Mouse (Mus musculus) CH12.LX (cell line): ENCODE results near the gene Ces2h. TPM values are rescaled to one million over a fixed set of nuclear protein-coding genes. Genes with fewer than 3 reads are reported as not detected.

Source experiments
- DNase-seq: peaks from one replicate; pipeline ENCODE4 v3.0.0-alpha.2; 2013; ENCODE audit errors: extremely low read depth
- H3K27ac ChIP-seq: 2 replicates; pipeline ENCODE4 v1.5.1; 2012; ENCODE audit warnings: low read depth, mild to moderate bottlenecking, control low read depth, moderate library complexity; ENCODE audit not compliant: insufficient read depth
- H3K27me3 ChIP-seq: replicated peaks from 2 replicates; pipeline ENCODE3; 2012; ENCODE audit warnings: inconsistent platforms
- H3K36me3 ChIP-seq, 2 experiments: replicated peaks in 1 of 2; 2 replicates each; pipeline versions ENCODE3 to v1.6.1; 2012; ENCODE audit warnings: inconsistent platforms in 1 of 2, low read length in 1 of 2, mild to moderate bottlenecking in 1 of 2, mixed read lengths in 1 of 2, moderate library complexity in 1 of 2; ENCODE audit not compliant: control insufficient read depth in 1 of 2, insufficient read depth in 1 of 2
- H3K4me1 ChIP-seq, 2 experiments: 2 replicates each; pipeline ENCODE4 v1.6.1; 2012; ENCODE audit warnings: inconsistent platforms in 1 of 2, moderate library complexity in 1 of 2; ENCODE audit not compliant: insufficient read depth in 2 of 2, control insufficient read depth in 1 of 2
- H3K4me2 ChIP-seq: 2 replicates; pipeline ENCODE4 v1.6.1; 2012; ENCODE audit warnings: low read depth, mild to moderate bottlenecking, control low read depth; ENCODE audit not compliant: poor library complexity, insufficient read depth, severe bottlenecking
- H3K4me3 ChIP-seq, 3 experiments: fragments of 150-350 bp in 1 of 3; sonication (generic) in 1 of 3; replicated peaks in 1 of 3; 2 replicates each; pipeline versions ENCODE3 to v1.5.1; 2011 to 2012; ENCODE audit warnings: low read depth in 2 of 3, low read length in 2 of 3, mild to moderate bottlenecking in 2 of 3, moderate library complexity in 2 of 3, control low read depth in 1 of 3, improper control_type of control experiment in 1 of 3, inconsistent platforms in 1 of 3, mixed read lengths in 1 of 3; ENCODE audit not compliant: poor library complexity in 1 of 3
- H3K79me2 ChIP-seq: replicated peaks from 2 replicates; pipeline ENCODE4 v1.6.1; 2012; ENCODE audit warnings: mild to moderate bottlenecking, moderate library complexity; ENCODE audit not compliant: control insufficient read depth, poor library complexity, insufficient read depth, severe bottlenecking; ENCODE audit errors: extremely low read depth
- H3K9ac ChIP-seq: 2 replicates; pipeline ENCODE4 v1.6.1; 2012; ENCODE audit warnings: low read depth, mild to moderate bottlenecking, control low read depth, moderate library complexity; ENCODE audit not compliant: insufficient read depth
- H3K9me3 ChIP-seq: replicated peaks from 2 replicates; pipeline ENCODE3; 2012; ENCODE audit warnings: low read length, inconsistent platforms, mixed read lengths
- GABPA ChIP-seq: IDR thresholded peaks from 2 replicates; pipeline ENCODE4 v1.6.1; 2012; ENCODE audit warnings: low read depth, low read length, improper control_type of control experiment, inconsistent platforms; ENCODE audit not compliant: insufficient replicate concordance
- HCFC1 ChIP-seq: IDR thresholded peaks from 2 replicates; pipeline ENCODE4 v1.6.1; 2012; ENCODE audit warnings: low read depth, mild to moderate bottlenecking, inconsistent platforms, low read length, improper control_type of control experiment
- JUN ChIP-seq: IDR thresholded peaks from 2 replicates; pipeline ENCODE4 v1.6.1; 2011; ENCODE audit warnings: low read depth, mild to moderate bottlenecking, low read length, improper control_type of control experiment, moderate library complexity; ENCODE audit not compliant: insufficient read depth
- MAX ChIP-seq: IDR thresholded peaks from 2 replicates; pipeline ENCODE4 v1.6.1; 2011; ENCODE audit warnings: low read length, improper control_type of control experiment
- MAZ ChIP-seq: IDR thresholded peaks from 2 replicates; pipeline ENCODE4 v1.6.1; 2012; ENCODE audit warnings: low read depth, mild to moderate bottlenecking, inconsistent platforms, low read length, improper control_type of control experiment, moderate library complexity
- MEF2A ChIP-seq: IDR thresholded peaks from 2 replicates; pipeline ENCODE4 v1.6.1; 2014; ENCODE audit warnings: low read depth, mild to moderate bottlenecking, inconsistent platforms, low read length, improper control_type of control experiment, borderline replicate concordance
- NELFE ChIP-seq: IDR thresholded peaks from 2 replicates; pipeline ENCODE4 v1.6.1; 2011; ENCODE audit warnings: low read depth, low read length, improper control_type of control experiment
- NRF1 ChIP-seq: IDR thresholded peaks from 2 replicates; pipeline ENCODE4 v1.6.1; 2014; ENCODE audit warnings: low read depth, mild to moderate bottlenecking, inconsistent platforms, low read length, improper control_type of control experiment, moderate library complexity
- PAX5 ChIP-seq: IDR thresholded peaks from 2 replicates; pipeline ENCODE4 v1.6.1; 2012; ENCODE audit warnings: low read length, inconsistent platforms, mixed read lengths
- RCOR1 ChIP-seq: conservative IDR thresholded peaks from 2 replicates; pipeline ENCODE4 v1.6.1; 2012; ENCODE audit warnings: low read depth, mild to moderate bottlenecking, inconsistent platforms, low read length, improper control_type of control experiment
- SIN3A ChIP-seq: IDR thresholded peaks from 2 replicates; pipeline ENCODE4 v1.6.1; 2012; ENCODE audit warnings: low read length, improper control_type of control experiment, inconsistent platforms
- TBP ChIP-seq: conservative IDR thresholded peaks from 2 replicates; pipeline ENCODE4 v1.6.1; 2011; ENCODE audit warnings: low read depth, low read length, improper control_type of control experiment
- UBTF ChIP-seq: IDR thresholded peaks from 2 replicates; pipeline ENCODE4 v1.6.1; 2012; ENCODE audit warnings: low read depth, mild to moderate bottlenecking, inconsistent platforms, low read length, improper control_type of control experiment, moderate library complexity
- USF2 ChIP-seq: conservative IDR thresholded peaks from 2 replicates; pipeline ENCODE4 v1.6.1; 2011; ENCODE audit warnings: low read depth, low read length, improper control_type of control experiment
- ZC3H11A ChIP-seq: IDR thresholded peaks from 2 replicates; pipeline ENCODE4 v1.6.1; 2012; ENCODE audit warnings: low read depth, mild to moderate bottlenecking, inconsistent platforms, low read length, improper control_type of control experiment
- ZKSCAN1 ChIP-seq: IDR thresholded peaks from 2 replicates; pipeline ENCODE4 v1.6.1; 2012; ENCODE audit warnings: low read depth, inconsistent platforms, low read length, improper control_type of control experiment, borderline replicate concordance
- ZMIZ1 ChIP-seq: IDR thresholded peaks from 2 replicates; pipeline ENCODE4 v1.6.1; 2012; ENCODE audit warnings: low read depth, mild to moderate bottlenecking, inconsistent platforms, low read length, improper control_type of control experiment
- ZNF384 ChIP-seq: IDR thresholded peaks from 2 replicates; pipeline ENCODE4 v1.6.1; 2012; ENCODE audit warnings: low read depth, low read length, improper control_type of control experiment, inconsistent platforms
- dilution Hi-C: fragments of 300-500 bp; cut with MboI; formaldehyde crosslinking; loops from 2 replicates; pipeline ENCODE4 v1.14.3; 2020; ENCODE audit warnings: low sequenced_read_pairs; ENCODE audit not compliant: extremely low pct_unique_long_range_greater_than_20kb, extremely low pct_ligation_motif_present
- in situ Hi-C: fragments of 300-500 bp; cut with MboI; formaldehyde crosslinking; loops from 3 replicates; pipeline ENCODE4 v1.14.3; 2019; ENCODE audit warnings: low sequenced_read_pairs, low pct_ligation_motif_present, low pct_unique_long_range_greater_than_20kb, mixed read lengths
- polyA plus RNA-seq: library from polyadenylated mRNA; unstranded; fragments of >175 nt; gene quantifications from 2 replicates; pipeline ENCODE4 v1.2.1, GENCODE M21; 2012; ENCODE audit warnings: low read depth; ENCODE audit not compliant: insufficient read length
- total RNA-seq, 2 experiments: library from RNA; depleted of rRNA; stranded (reverse); fragments of 300-350 nt in 1 of 2; fragments of >200 nt in 1 of 2; gene quantifications; 2 replicates each; pipeline ENCODE4 v1.2.3; 2012 to 2014

Gene Ces2h
- total and polyA plus RNA-seq, 3 experiments: not detected

- TF ChIP-seq GABPA (no peak), RCOR1 (no peak), USF2 (no peak), ZC3H11A (no peak), MAX (no peak), ZKSCAN1 (no peak), NRF1 (no peak), TBP (no peak), MEF2A (no peak), ZNF384 (no peak), NELFE (no peak), ZMIZ1 (no peak), MAZ (no peak), HCFC1 (no peak)
- dilution Hi-C loops (no loop called here), in situ Hi-C loops (loop anchor here (25.0 kb wide), 1 partner anchor 281 kb away; no protein-coding TSS in a partner anchor)
- peaks cover 3% of the 10 kb centered on the region for H3K27me3 ChIP-seq
- no peaks in the 10 kb centered on the region for H3K9me3 ChIP-seq
- no peaks in the 10 kb centered on the region for H3K4me1 ChIP-seq
- no peak overlapping the region for H3K9ac ChIP-seq
- no peak overlapping the region for H3K27ac ChIP-seq
- no peak overlapping the region for H3K4me2 ChIP-seq
- no peak for DNase-seq
- H3K79me2 ChIP-seq: no peaks in the 10 kb centered on the region
- no peak overlapping the region for H3K4me3 ChIP-seq
- no peaks in the 10 kb centered on the region for H3K36me3 ChIP-seq
These were observed 42.9 kb downstream of the Ces2h start for GRCm38 (mm10) chr8:105043510-105043909.

DNA sequence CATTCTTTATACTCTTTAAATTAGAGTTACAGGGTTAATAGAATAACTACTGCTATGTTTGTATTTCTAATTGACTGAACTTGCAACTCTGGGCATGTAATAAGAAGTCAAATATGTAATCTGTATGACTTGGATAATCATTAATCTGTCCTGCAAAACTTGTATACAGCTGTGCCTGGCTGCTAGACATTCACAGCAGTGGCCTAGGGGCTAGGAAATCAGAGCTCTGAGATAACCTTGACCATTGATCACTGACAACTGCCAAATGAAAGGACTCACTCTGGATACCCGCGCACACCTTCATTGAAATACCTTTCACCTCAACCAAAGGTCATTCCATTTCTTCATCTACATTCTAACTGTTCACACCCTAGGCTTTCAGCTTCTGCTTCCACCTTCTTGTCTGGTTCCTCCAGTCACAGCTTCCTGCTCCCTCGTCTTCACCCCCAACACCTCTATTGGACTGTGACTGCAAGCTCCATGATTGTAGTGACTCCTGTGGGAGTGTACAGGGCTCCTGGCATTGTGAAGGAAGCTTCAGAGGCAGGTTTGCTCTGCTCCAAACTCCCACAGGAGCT is 45.3 kb downstream of the Ces2h start:
- in situ Hi-C loops: loop anchor here (25.0 kb wide), 1 partner anchor 284 kb away; no protein-coding TSS in a partner anchor
- Histone ChIP-seq H3K36me3 (no peaks in the 10 kb centered on the region), H3K9ac (no peak overlapping the region), H3K4me3 (no peak overlapping the region), H3K9me3 (no peaks in the 10 kb centered on the region), H3K4me1 (no peaks in the 10 kb centered on the region), H3K27me3 (peaks cover 10% of the 10 kb centered on the region), H3K4me2 (no peak overlapping the region), H3K79me2 (no peaks in the 10 kb centered on the region), H3K27ac (no peak overlapping the region)
- no peak for TF ChIP-seq SIN3A
- TF ChIP-seq JUN: no peak
- no peak for TF ChIP-seq MAX
- no peak for TF ChIP-seq UBTF
- no peak for TF ChIP-seq RCOR1
- TF ChIP-seq PAX5: no peak
- dilution Hi-C loops: no loop called here
- no peak for DNase-seq
